Comparison of ENCODE assay signal across 10 mouse cellular contexts in the genomic region with DNA sequence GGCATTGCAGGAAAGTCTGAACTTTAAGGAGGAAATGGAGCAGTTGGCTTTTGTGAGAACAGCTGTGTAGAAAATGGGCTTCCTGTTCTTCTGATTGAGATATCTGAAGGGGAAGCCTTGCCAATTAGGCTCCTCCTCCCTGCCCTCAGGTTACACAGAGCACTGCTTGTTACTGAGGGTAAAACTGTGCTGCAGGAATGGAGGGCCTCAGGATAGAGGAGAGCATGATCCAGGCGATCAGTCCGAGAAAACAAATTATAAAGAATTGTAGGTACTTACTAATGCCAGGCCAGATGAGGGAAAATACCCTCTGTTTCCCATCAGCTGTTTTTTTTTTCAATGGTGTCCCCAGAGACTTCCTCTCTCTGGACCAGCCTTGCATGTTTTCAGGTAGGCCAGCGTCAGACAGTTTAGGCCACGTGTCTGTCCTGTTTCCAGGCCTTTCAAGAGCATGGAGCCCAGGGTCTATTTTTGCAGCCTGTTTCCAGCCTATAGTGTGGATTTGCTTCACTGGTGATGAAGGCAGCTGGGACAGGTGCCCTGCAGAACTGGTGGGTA.
DNase-seq lines count a peak whose midpoint lies in the region; ATAC-seq and TF ChIP-seq lines count a peak whose summit lies in the region.
"Had no signal": no experiment of that assay in that cellular context is flagged by ENCODE, and none has a peak within 500 bp of the region (broad histone marks: within the 10 kb centered on the region; RNA-seq: fewer than 3 reads in every experiment).

No protein-coding gene starts in this region.

- TF ChIP-seq CTCF in bone marrow, adult 2 months (IDR thresholded peaks at IDR 0.05; ENCODE audit: control insufficient read depth, insufficient read depth, low read length), result no peak

- no peak overlapping the region for H3K4me2 ChIP-seq in hindbrain, embryonic 13.5 days
- H3K4me2 ChIP-seq in hindbrain, embryonic 11.5 days (replicated peaks; ENCODE audit: low read depth, low read length), result no peak overlapping the region
- H3K4me2 ChIP-seq in midbrain, embryonic 16.5 days (ENCODE audit: low read length), result no peak overlapping the region
- H3K4me2 ChIP-seq: embryonic facial prominence, embryonic 15.5 days had no signal

- H3K4me1 ChIP-seq in hindbrain, embryonic 13.5 days (replicated peaks), result peaks cover 13% of the 10 kb centered on the region; the same call in 1 of the 2 replicates
- H3K4me1 ChIP-seq in hindbrain, embryonic 11.5 days (replicated peaks; ENCODE audit: control insufficient read depth, insufficient read depth, low read length), result no peaks in the 10 kb centered on the region
- H3K4me1 ChIP-seq in bone marrow, adult 2 months (ENCODE audit: control insufficient read depth, insufficient read depth, low read length), result peaks cover 1% of the 10 kb centered on the region; the same call in 1 of the 2 replicates
- H3K4me1 ChIP-seq in midbrain, embryonic 16.5 days (ENCODE audit: control insufficient read depth, insufficient read depth, low read length), result 0 out of 2 replicates have a peak, but pooled peaks cover 4% of the 10 kb centered on the region

- ATAC-seq in hindbrain, embryonic 13.5 days (ENCODE audit: low FRiP score), result peak; percentile 48; the same call in 1 of the 2 replicates
- no peak for ATAC-seq in hindbrain, embryonic 11.5 days (ENCODE audit: low FRiP score)
- peak; percentile 72; the same call in 1 of the 2 replicates for ATAC-seq in midbrain, embryonic 16.5 days

- no peak for TF ChIP-seq POLR2A in bone marrow, adult 2 months (IDR thresholded peaks at IDR 0.05; ENCODE audit: borderline replicate concordance, control insufficient read depth, low read depth, low read length)

- H3K9me3 ChIP-seq in hindbrain, embryonic 13.5 days, result no peaks in the 10 kb centered on the region
- H3K9me3 ChIP-seq in hindbrain, embryonic 11.5 days (ENCODE audit: control insufficient read depth, low read length), result no peaks in the 10 kb centered on the region
- H3K9me3 ChIP-seq in midbrain, embryonic 16.5 days (replicated peaks; ENCODE audit: control insufficient read depth, low read length, poor library complexity, severe bottlenecking), result no peaks in the 10 kb centered on the region
- H3K9me3 ChIP-seq: embryonic facial prominence, embryonic 15.5 days had no signal

- no peaks in the 10 kb centered on the region for H3K36me3 ChIP-seq in hindbrain, embryonic 13.5 days
- H3K36me3 ChIP-seq in hindbrain, embryonic 11.5 days (ENCODE audit: control insufficient read depth, insufficient read depth, low read length), result no peaks in the 10 kb centered on the region
- no peaks in the 10 kb centered on the region for H3K36me3 ChIP-seq in midbrain, embryonic 16.5 days (ENCODE audit: control insufficient read depth, insufficient read depth, low read length)
- H3K36me3 ChIP-seq: embryonic facial prominence, embryonic 15.5 days had no signal

- no peak overlapping the region for H3K9ac ChIP-seq in hindbrain, embryonic 13.5 days
- H3K9ac ChIP-seq in hindbrain, embryonic 11.5 days (ENCODE audit: low read depth, low read length), result no peak overlapping the region
- H3K9ac ChIP-seq in midbrain, embryonic 16.5 days (ENCODE audit: low read depth, low read length), result no peak overlapping the region
- H3K9ac ChIP-seq: embryonic facial prominence, embryonic 15.5 days had no signal

- no peaks in the 10 kb centered on the region for H3K27me3 ChIP-seq in hindbrain, embryonic 13.5 days
- H3K27me3 ChIP-seq in hindbrain, embryonic 11.5 days (ENCODE audit: control insufficient read depth, insufficient read depth, low read length), result no peaks in the 10 kb centered on the region
- H3K27me3 ChIP-seq in midbrain, embryonic 16.5 days (ENCODE audit: control insufficient read depth, insufficient read depth, low read depth, low read length), result no peaks in the 10 kb centered on the region
- H3K27me3 ChIP-seq: embryonic facial prominence, embryonic 15.5 days had no signal

- H3K27ac ChIP-seq in hindbrain, embryonic 13.5 days, result no peak overlapping the region
- H3K27ac ChIP-seq in hindbrain, embryonic 11.5 days (ENCODE audit: low read depth, low read length), result no peak overlapping the region
- H3K27ac ChIP-seq in bone marrow, adult 2 months (ENCODE audit: control insufficient read depth, insufficient read depth, low read depth, low read length, poor library complexity), result peak overlapping the region; percentile 15; the same call in 1 of the 2 replicates
- no peak overlapping the region for H3K27ac ChIP-seq in midbrain, embryonic 16.5 days (ENCODE audit: low read length)
- H3K27ac ChIP-seq: embryonic facial prominence, embryonic 15.5 days had no signal

- WGBS in hindbrain, embryonic 13.5 days, result 60% methylated on average over 4 of the region's 4 CpGs
- 55% methylated on average over 4 of the region's 4 CpGs for WGBS in hindbrain, embryonic 11.5 days
- 11% methylated on average over 4 of the region's 4 CpGs for WGBS in bone marrow, adult 2 months
- WGBS in midbrain, embryonic 16.5 days, result 49% methylated on average over 4 of the region's 4 CpGs

- DNase-seq in hindbrain, embryonic 11.5 days (ENCODE audit: low spot score), result no peak
- peak; percentile 8 to 19 for DNase-seq in kidney, postnatal 36 days
- DNase-seq in right cerebral cortex, postnatal 25 days, result no peak
- no peak for DNase-seq in urinary bladder, postnatal 14 days (ENCODE audit: low spot score)
- no peak for DNase-seq in adrenal gland, postnatal 25 days
- DNase-seq: right cerebral cortex, adult 18-20 months had no signal

- H3K4me3 ChIP-seq in hindbrain, embryonic 13.5 days, result no peak overlapping the region
- H3K4me3 ChIP-seq in hindbrain, embryonic 11.5 days (ENCODE audit: low read depth, low read length), result no peak overlapping the region
- H3K4me3 ChIP-seq in bone marrow, adult 2 months (replicated peaks; ENCODE audit: control insufficient read depth, low read depth, low read length), result no peak overlapping the region
- no peak overlapping the region for H3K4me3 ChIP-seq in midbrain, embryonic 16.5 days (ENCODE audit: low read depth, low read length)
- H3K4me3 ChIP-seq: embryonic facial prominence, embryonic 15.5 days had no signal

Comparison
In these comparisons a context has a peak if more than half of its experiments do, and no peak if none do; other contexts are left out.
1. DNase-seq: peak in kidney, postnatal 36 days (2 of 2); none in hindbrain, embryonic 11.5 days (single experiment), right cerebral cortex, postnatal 25 days (single experiment), urinary bladder, postnatal 14 days (single experiment) and adrenal gland, postnatal 25 days (single experiment).